Mouse (Mus musculus) spleen, postnatal 14 days (tissue): ENCODE measurements around the gene Fntb.

Experiments used
- DNase-seq, 2 experiments: peaks; one replicate each; pipeline ENCODE4 v3.0.0; 2021 to 2022; ENCODE audit warnings: low spot score in 2 of 2

Fntb gene

GRCm38 (mm10) chr12:76765354-76765851 lies at the start of gene Fntb, which contains the start of gene Churc1:
TSS of gene Fntb (plus strand) at chr12:76765589.
TSS of gene Churc1 (plus strand) at chr12:76765538.
- peak; percentile 85 to 93 for DNase-seq

- no peak for DNase-seq
These were observed 47.0 kb upstream of the Fntb start for GRCm38 (mm10) chr12:76718384-76718783.

- DNase-seq, result no peak
These were observed 44.8 kb upstream of the Fntb start for GRCm38 (mm10) chr12:76720572-76720971.

GRCm38 (mm10) chr12:76722026-76722425 lies 43.4 kb upstream of the Fntb start:
- no peak for DNase-seq

GRCm38 (mm10) chr12:76727955-76728354 lies 37.4 kb upstream of the Fntb start:
- DNase-seq, result no peak

GRCm38 (mm10) chr12:76750866-76751459 lies 14.4 kb upstream of the Fntb start:
- DNase-seq, result no peak

- no peak for DNase-seq
These were observed 12.6 kb upstream of the Fntb start for GRCm38 (mm10) chr12:76752652-76753318.

- DNase-seq, result peak in 1 of 2 experiments; percentile 4
These were observed 677 bp downstream of the Fntb start for GRCm38 (mm10) chr12:76765901-76766630.

GRCm38 (mm10) chr12:76770841-76771500 lies 5.6 kb downstream of the Fntb start:
- DNase-seq, result no peak

- no peak for DNase-seq
These were observed 6.2 kb downstream of the Fntb start for GRCm38 (mm10) chr12:76771540-76771939.

- DNase-seq, result no peak
These were observed 9.3 kb downstream of the Fntb start for GRCm38 (mm10) chr12:76774652-76775051.

GRCm38 (mm10) chr12:76775132-76775531 lies 9.7 kb downstream of the Fntb start:
- DNase-seq, result no peak

- no peak for DNase-seq
These were observed 11.5 kb downstream of the Fntb start for GRCm38 (mm10) chr12:76776898-76777297.

- no peak for DNase-seq
These were observed 12.5 kb downstream of the Fntb start for GRCm38 (mm10) chr12:76777845-76778244.

GRCm38 (mm10) chr12:76778305-76779083 lies 13.1 kb downstream of the Fntb start:
- no peak for DNase-seq

- no peak for DNase-seq
These were observed 14.6 kb downstream of the Fntb start for GRCm38 (mm10) chr12:76779951-76780350.

- DNase-seq, result no peak
These were observed 15.5 kb downstream of the Fntb start for GRCm38 (mm10) chr12:76780639-76781468.

GRCm38 (mm10) chr12:76784056-76784619 lies 18.7 kb downstream of the Fntb start:
- no peak for DNase-seq

GRCm38 (mm10) chr12:76790446-76791084 lies 25.2 kb downstream of the Fntb start:
- no peak for DNase-seq
